Mouse (Mus musculus): Measurements from ENCODE around the gene Ccdc177. TPM values are rescaled to one million over a fixed set of nuclear protein-coding genes. Genes with fewer than 3 reads are reported as not detected.

Ccdc177 gene
- polyA plus RNA-seq, 1 experiment from 2014 or later, result 2.0 TPM

DNA sequence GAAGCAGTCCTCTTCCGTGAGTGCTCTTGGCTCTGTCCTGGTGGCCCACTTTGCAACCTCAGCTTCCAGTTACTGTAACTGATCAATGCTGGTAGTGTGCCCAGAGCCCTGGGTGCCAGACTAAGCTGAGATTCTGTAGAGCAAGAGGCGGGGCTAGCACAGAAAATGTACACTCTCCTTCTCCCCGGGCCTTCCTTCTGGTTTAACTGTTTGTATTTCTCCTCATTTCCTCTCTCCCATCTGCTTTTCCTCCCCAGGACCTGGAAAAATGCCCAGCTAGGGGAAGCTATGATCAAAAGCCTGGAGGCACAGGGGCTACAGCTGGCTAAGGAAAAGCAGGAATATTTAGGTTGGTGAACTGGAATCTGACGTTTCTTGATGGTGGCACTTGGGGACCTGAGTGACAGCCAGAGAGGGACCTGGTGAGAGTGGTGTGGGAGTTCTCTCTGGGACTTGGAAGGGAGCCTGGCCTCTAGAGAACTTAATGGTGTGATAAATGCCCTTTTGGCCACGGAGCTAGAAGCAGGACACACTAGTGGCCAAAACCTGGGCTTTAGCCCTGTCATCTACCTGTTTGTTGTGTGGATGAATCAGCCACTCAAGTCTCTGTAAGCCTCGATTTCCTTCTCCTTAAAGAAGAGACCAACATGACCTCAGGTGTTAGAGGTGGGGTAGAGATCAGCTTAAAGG lies 53.4 kb downstream of the Ccdc177 start:
- Histone ChIP-seq H3K27me3 (replicated peaks; ENCODE audit: control insufficient read depth, insufficient read depth, low read length) (no peaks in the 10 kb centered on the region), H3K4me3 (ENCODE audit: low read length) (no peak overlapping the region), H3K4me2 (ENCODE audit: low read length) (no peak overlapping the region), H3K36me3 (ENCODE audit: control insufficient read depth, insufficient read depth, low read length) (no peaks in the 10 kb centered on the region), H3K9ac (ENCODE audit: low read depth, low read length) (no peak overlapping the region), H3K27ac (ENCODE audit: low read depth, low read length) (0 out of 2 replicates have a peak overlapping the region, but pooled peaks have one; percentile 23), H3K9me3 (ENCODE audit: control insufficient read depth, low read length) (no peaks in the 10 kb centered on the region), H3K4me1 (ENCODE audit: control insufficient read depth, insufficient read depth, low read depth, low read length) (peaks cover 15% of the 10 kb centered on the region)
- ATAC-seq, result peak; percentile 80
- 39% methylated on average over 6 of the region's 6 CpGs for WGBS

DNA sequence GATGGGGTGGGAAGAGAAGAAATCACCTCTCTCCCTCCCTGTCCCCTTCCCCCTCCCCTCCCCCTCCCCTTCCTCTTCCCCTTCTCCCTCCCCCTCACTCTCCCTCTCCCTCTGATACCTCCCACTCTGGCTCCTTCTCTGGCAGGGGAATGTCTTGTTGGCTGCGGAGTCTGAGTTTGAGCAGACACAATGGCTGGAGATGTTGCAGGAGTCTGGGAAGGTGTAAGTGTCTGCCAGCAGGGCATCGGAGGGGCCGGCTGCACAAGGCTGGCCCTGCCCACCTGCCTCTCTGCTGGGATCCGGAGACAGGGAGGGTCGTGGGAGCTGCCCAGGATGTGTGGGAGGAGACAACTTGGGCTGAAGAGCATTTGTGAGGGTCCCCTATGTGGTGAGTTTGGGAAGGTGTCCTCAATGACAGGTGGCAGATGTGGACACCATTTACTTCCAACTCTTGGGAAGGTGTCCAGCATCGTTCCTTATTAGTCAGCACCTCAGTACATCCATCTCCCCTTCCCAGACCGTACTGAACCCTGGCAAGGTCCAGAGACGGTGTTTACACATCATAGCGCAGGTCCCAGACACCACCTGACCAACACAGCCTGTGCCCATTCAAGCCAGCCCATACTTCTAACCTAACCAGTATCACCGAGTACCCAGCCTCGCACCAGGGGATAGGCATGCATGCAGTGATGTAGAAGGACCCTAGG lies 54.1 kb downstream of the Ccdc177 start:
- no peak overlapping the region for H3K9ac ChIP-seq (ENCODE audit: low read depth, low read length)
- no peaks in the 10 kb centered on the region for H3K27me3 ChIP-seq (replicated peaks; ENCODE audit: control insufficient read depth, insufficient read depth, low read length)
- H3K27ac ChIP-seq (ENCODE audit: low read depth, low read length), result 0 out of 2 replicates have a peak overlapping the region, but pooled peaks have one; percentile 23
- H3K9me3 ChIP-seq (ENCODE audit: control insufficient read depth, low read length), result no peaks in the 10 kb centered on the region
- H3K4me2 ChIP-seq (ENCODE audit: low read length), result no peak overlapping the region
- 53% methylated on average over 11 of the region's 11 CpGs for WGBS
- no peak overlapping the region for H3K4me3 ChIP-seq (ENCODE audit: low read length)
- no peaks in the 10 kb centered on the region for H3K36me3 ChIP-seq (ENCODE audit: control insufficient read depth, insufficient read depth, low read length)
- peaks cover 15% of the 10 kb centered on the region for H3K4me1 ChIP-seq (ENCODE audit: control insufficient read depth, insufficient read depth, low read depth, low read length)
- peak; percentile 28; the same call in 1 of the 2 replicates for ATAC-seq

Other genes starting within 250 kb of the Ccdc177 start
- 34.0 and 35.9 TPM in 2 replicates for gene Galnt16, start 242.4 kb downstream of the Ccdc177 start, polyA plus RNA-seq (2015; fragmentation: Nextera tagmentation; extraction: Ambion mirVana)
- 23.8 and 26.7 TPM in 2 replicates for gene Slc39a9, start 116.8 kb downstream of the Ccdc177 start, polyA plus RNA-seq (2015; fragmentation: Nextera tagmentation; extraction: Ambion mirVana)
- gene Erh, start 116.3 kb downstream of the Ccdc177 start, polyA plus RNA-seq (2015; fragmentation: Nextera tagmentation; extraction: Ambion mirVana), result 251 and 253 TPM in 2 replicates
- gene Plekhd1, start 68.1 kb downstream of the Ccdc177 start, polyA plus RNA-seq (2015; fragmentation: Nextera tagmentation; extraction: Ambion mirVana), result 6.8 and 7.0 TPM in 2 replicates
- 9.9 and 12.1 TPM in 2 replicates for gene Susd6, start 29.8 kb upstream of the Ccdc177 start, polyA plus RNA-seq (2015; fragmentation: Nextera tagmentation; extraction: Ambion mirVana)
- 371 and 381 TPM in 2 replicates for gene Srsf5, start 184.8 kb upstream of the Ccdc177 start, polyA plus RNA-seq (2015; fragmentation: Nextera tagmentation; extraction: Ambion mirVana)
- gene Slc10a1, start 208.0 kb upstream of the Ccdc177 start, polyA plus RNA-seq (2015; fragmentation: Nextera tagmentation; extraction: Ambion mirVana), result 0.43 and 0.61 TPM in 2 replicates